Mouse (Mus musculus) midbrain, embryonic 13.5 days (tissue): ENCODE measurements around the gene 1600014C23Rik. TPM values are rescaled to one million over a fixed set of nuclear protein-coding genes. Genes with fewer than 3 reads are reported as not detected.

Experiments used
- ATAC-seq: fragments of 200-750 bp; cut with Nextera tagmentation; 2 replicates; pipeline ENCODE4 v1.8.0; 2017; ENCODE audit warnings: mild to moderate bottlenecking, moderate TSS enrichment, moderate library complexity
- H3K27ac ChIP-seq: fragments of 300-500 bp; sonication (generic); 2 replicates; pipeline ENCODE4 v1.5.1; 2015; ENCODE audit warnings: inconsistent platforms, mild to moderate bottlenecking, moderate library complexity
- H3K27me3 ChIP-seq: fragments of 300-500 bp; sonication (generic); 2 replicates; pipeline ENCODE4 v1.6.1; 2015; ENCODE audit warnings: mild to moderate bottlenecking, inconsistent platforms
- H3K36me3 ChIP-seq: fragments of 300-500 bp; sonication (generic); 2 replicates; pipeline ENCODE4 v1.6.1; 2015; ENCODE audit warnings: mild to moderate bottlenecking, inconsistent platforms
- H3K4me1 ChIP-seq: fragments of 300-500 bp; sonication (generic); replicated peaks from 2 replicates; pipeline ENCODE4 v1.6.1; 2015; ENCODE audit warnings: inconsistent platforms
- H3K4me2 ChIP-seq: fragments of 300-500 bp; sonication (generic); replicated peaks from 2 replicates; pipeline ENCODE4 v1.6.1; 2015; ENCODE audit warnings: moderate library complexity, mild to moderate bottlenecking, inconsistent platforms
- H3K4me3 ChIP-seq: fragments of 300-500 bp; sonication (generic); replicated peaks from 2 replicates; pipeline ENCODE4 v1.5.1; 2015; ENCODE audit warnings: mild to moderate bottlenecking, inconsistent platforms
- H3K9ac ChIP-seq: fragments of 300-500 bp; sonication (generic); replicated peaks from 2 replicates; pipeline ENCODE4 v1.6.1; 2015; ENCODE audit warnings: mild to moderate bottlenecking, inconsistent platforms
- H3K9me3 ChIP-seq: fragments of 300-500 bp; sonication (generic); 2 replicates; pipeline ENCODE4 v1.6.1; 2016; ENCODE audit warnings: mild to moderate bottlenecking, inconsistent platforms
- WGBS: fragments of 180-500 bp; shearing (Covaris S2); methylation state at CpG from one replicate; pipeline ENCODE4 v1.1.7; 2015; 5-methylcytosine and 5-hydroxymethylcytosine counted together
- polyA plus RNA-seq: library from polyadenylated mRNA; unstranded; fragments of >200 nt; fragmentation: Nextera tagmentation; extraction: Ambion mirVana; gene quantifications from 2 replicates; pipeline ENCODE4 v1.2.1, GENCODE M21; 2015

The 1600014C23Rik gene
- polyA plus RNA-seq = not detected in 2 replicates

DNA sequence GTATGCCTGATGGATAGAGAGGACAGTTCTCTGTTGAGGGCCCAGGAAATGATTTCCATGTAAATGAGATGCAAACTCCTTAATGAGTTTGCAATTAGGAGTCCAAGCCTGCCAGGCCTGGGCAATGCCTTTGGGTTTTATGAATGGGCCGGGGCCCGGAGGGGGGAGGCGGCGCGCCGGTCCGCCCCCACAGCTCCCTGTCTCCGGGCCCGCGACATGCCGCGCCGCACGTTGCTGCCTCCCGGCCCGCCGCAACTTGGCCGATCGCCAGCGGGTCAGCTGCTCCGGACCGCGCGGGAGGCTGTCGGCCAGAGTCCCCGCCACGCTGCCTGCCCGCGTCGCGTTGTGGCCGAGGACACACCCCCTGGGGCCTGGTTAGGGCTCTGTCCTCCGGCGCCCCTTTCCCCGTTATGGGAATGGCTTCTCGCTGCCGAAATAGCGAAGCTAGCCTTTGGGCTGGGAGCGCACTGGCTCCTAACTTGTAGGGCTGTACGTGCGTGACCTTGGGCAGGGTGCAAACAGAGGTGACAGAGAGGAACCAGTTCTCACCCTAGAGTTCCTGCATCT is at the start of gene 1600014C23Rik:
Gene 1600014C23Rik (minus strand): TSS at position 110 of the 567 bp plus-strand sequence.
- ATAC-seq = peak; percentile 32
- peaks cover 18% of the 10 kb centered on the region for H3K27me3 ChIP-seq
- no peaks in the 10 kb centered on the region for H3K36me3 ChIP-seq
- H3K4me3 ChIP-seq = peak within 1 kb of the TSS; percentile 36
- H3K27ac ChIP-seq = peak within 1 kb of the TSS; percentile 63
- WGBS = under 1% methylated on average over 40 of the region's 41 CpGs
- no peaks in the 10 kb centered on the region for H3K9me3 ChIP-seq
- peak within 1 kb of the TSS; percentile 63 for H3K9ac ChIP-seq
- H3K4me1 ChIP-seq = peaks cover 40% of the 10 kb centered on the region
- H3K4me2 ChIP-seq = peak within 1 kb of the TSS; percentile 61

DNA sequence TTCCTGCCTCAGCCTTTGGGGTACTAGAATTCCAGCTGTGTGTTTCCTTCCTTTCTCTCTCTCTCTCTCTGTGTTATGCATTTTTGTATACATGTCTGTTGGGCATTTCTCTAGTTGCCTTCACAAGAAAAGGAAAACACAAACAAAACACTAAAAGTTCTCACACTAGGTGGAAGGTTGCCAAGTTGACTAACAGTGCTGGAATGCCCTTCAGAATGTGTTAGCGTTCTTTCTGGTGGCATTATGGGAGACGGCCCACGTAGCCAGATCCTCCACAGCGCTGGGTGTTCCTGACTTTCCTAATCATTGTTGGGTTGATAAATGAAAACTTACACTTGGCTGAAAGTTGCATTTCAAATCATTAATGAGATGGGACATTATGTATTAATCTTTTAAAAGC is 44.8 kb upstream of the 1600014C23Rik start:
- no peaks in the 10 kb centered on the region for H3K27me3 ChIP-seq
- H3K4me2 ChIP-seq = no peak overlapping the region
- H3K9me3 ChIP-seq = no peaks in the 10 kb centered on the region
- H3K9ac ChIP-seq = no peak overlapping the region
- 89% methylated on average over 4 of the region's 4 CpGs for WGBS
- H3K27ac ChIP-seq = no peak overlapping the region
- H3K36me3 ChIP-seq = no peaks in the 10 kb centered on the region
- H3K4me3 ChIP-seq = no peak overlapping the region
- ATAC-seq = no peak
- H3K4me1 ChIP-seq = no peaks in the 10 kb centered on the region

DNA sequence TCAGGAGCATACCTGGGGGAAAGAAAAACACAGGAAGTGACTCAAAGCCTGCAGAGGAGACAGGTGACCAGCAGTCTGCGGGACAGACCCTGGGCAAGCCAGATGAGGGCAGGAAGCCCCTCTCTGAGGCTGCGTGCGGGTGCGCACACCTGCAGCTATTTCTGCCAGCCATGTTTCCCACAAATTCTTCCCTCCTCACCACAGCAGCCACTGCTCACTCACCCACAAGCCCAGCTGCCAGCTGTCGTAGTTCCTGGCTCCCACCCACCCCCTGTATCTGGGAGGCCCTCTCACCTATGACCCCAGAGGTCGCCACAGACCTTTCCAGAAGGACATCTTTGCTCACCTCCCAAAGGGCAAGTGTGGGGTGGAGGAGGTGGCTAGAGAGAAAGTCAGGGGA is 43.8 kb upstream of the 1600014C23Rik start:
- no peaks in the 10 kb centered on the region for H3K4me1 ChIP-seq
- no peak overlapping the region for H3K4me3 ChIP-seq
- WGBS = 76% methylated on average over 6 of the region's 6 CpGs
- no peak overlapping the region for H3K4me2 ChIP-seq
- H3K27me3 ChIP-seq = no peaks in the 10 kb centered on the region
- H3K27ac ChIP-seq = no peak overlapping the region
- no peaks in the 10 kb centered on the region for H3K36me3 ChIP-seq
- H3K9ac ChIP-seq = no peak overlapping the region
- ATAC-seq = no peak
- H3K9me3 ChIP-seq = no peaks in the 10 kb centered on the region

DNA sequence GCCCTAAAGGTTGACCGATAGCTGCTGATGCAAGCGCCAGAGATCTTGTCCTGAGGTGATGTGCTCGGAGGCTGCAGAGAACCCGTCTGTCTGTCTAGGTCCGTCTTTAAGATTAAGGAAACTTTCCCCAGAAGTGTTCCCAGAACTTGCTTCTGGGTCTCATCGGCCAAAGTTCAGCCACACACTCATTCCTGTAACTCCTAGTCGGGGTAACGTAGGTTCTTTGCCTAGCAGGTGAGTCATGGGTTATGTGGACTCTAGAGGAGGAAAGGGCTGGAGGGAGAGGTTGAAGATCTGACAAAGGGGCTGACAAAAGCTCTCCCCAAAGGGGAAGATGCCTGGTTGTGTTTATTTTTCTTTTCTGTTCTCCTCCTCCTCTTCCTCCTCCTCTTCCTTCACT is 42.5 kb upstream of the 1600014C23Rik start:
- Histone ChIP-seq H3K27me3 (no peaks in the 10 kb centered on the region), H3K9me3 (no peaks in the 10 kb centered on the region), H3K27ac (no peak overlapping the region), H3K36me3 (no peaks in the 10 kb centered on the region), H3K9ac (no peak overlapping the region), H3K4me3 (no peak overlapping the region), H3K4me2 (no peak overlapping the region), H3K4me1 (no peaks in the 10 kb centered on the region)
- WGBS = 93% methylated on average over 8 of the region's 8 CpGs
- ATAC-seq = no peak

DNA sequence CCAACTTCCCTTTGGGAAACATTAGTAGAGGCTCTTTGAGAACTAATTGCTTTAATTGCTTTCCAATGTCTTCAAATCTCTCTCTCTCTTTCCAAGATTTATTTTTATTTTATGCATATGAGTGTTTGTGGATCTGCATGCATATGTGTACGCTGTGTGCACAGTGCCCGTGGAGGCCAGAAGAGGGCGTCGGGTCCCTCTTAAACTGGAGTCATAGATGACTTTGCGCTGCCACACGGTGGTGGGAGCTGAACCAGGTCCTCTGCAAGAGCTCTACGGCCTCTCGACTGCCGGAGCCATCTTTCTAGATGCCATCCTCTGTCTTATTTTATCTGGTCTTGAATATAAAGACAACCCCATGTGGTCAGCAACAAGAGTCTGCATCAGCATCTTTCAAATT is 41.8 kb upstream of the 1600014C23Rik start:
- ATAC-seq = no peak
- 92% methylated on average over 9 of the region's 9 CpGs for WGBS
- Histone ChIP-seq H3K4me3 (no peak overlapping the region), H3K9ac (no peak overlapping the region), H3K4me1 (peaks cover 4% of the 10 kb centered on the region), H3K27me3 (no peaks in the 10 kb centered on the region), H3K9me3 (no peaks in the 10 kb centered on the region), H3K27ac (no peak overlapping the region), H3K4me2 (no peak overlapping the region), H3K36me3 (no peaks in the 10 kb centered on the region)

DNA sequence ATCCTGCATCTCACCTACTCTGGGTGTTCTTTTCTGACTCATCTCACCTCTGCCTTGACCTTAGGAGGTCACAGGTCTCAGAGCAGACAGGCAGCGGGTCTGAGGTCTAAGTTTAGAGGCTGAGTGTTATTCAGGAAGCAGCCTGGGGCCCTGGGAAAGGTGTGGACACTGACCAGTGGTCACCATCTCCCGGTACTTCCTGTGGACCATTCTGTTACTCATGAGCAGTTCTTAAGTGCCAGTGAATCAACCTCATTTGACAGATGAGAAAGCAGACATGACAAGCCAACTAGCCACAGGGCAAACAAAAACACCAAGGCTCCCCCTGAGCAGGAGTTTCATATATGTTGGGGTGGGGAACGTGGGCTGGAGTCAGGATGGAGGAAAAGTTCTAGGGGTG is 38.9 kb upstream of the 1600014C23Rik start:
- Histone ChIP-seq H3K4me2 (no peak overlapping the region), H3K9ac (no peak overlapping the region), H3K36me3 (no peaks in the 10 kb centered on the region), H3K27ac (no peak overlapping the region), H3K9me3 (no peaks in the 10 kb centered on the region), H3K27me3 (peaks cover 6% of the 10 kb centered on the region; the same call in 1 of the 2 replicates), H3K4me3 (no peak overlapping the region), H3K4me1 (peaks cover 14% of the 10 kb centered on the region)
- ATAC-seq = no peak
- 78% methylated on average over 3 of the region's 3 CpGs for WGBS

DNA sequence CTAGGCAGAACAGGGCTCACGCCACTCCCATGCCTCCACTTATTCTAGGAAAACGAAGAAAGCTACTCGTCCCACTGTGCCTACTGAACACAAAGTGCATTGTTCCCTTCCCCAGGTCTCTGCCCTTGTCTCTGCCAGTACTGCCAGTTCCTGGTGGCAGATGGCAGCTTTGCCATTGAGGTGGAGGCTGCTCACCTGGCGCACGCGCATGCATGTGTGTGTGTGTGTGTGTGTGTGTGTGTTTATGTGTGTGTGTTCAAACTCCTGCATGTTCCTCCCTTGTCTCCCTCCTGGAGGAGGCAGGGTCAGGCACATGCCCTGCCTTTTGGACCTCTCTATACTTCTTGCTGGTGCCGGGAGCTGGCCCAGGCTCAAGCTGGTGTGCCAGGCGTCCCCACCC is 38.5 kb upstream of the 1600014C23Rik start:
- H3K9ac ChIP-seq = no peak overlapping the region
- H3K9me3 ChIP-seq = no peaks in the 10 kb centered on the region
- H3K4me3 ChIP-seq = no peak overlapping the region
- H3K27ac ChIP-seq = no peak overlapping the region
- ATAC-seq = no peak
- H3K4me1 ChIP-seq = peaks cover 19% of the 10 kb centered on the region
- WGBS = 84% methylated on average over 7 of the region's 8 CpGs
- no peak overlapping the region for H3K4me2 ChIP-seq
- H3K36me3 ChIP-seq = no peaks in the 10 kb centered on the region
- peaks cover 6% of the 10 kb centered on the region; the same call in 1 of the 2 replicates for H3K27me3 ChIP-seq

DNA sequence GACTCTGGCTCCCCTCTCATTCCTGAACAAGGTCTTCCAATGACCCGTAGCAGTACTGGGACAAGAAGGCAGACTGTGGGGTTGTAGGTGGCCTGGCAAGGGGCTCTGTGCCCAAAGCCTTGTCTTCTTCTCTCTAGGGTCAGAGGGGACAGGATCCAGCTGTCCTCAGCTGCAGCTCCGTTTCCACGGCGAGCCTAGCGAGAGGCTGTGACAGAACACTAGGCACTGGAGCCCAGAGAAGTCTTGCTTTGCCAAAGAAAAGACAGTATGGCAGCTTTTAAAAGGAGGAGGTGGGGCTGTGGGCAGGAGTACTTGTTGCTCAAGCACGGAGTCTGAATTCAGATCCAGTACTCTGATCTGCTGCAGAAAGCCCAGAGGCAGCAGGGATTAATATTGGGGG is 36.8 kb upstream of the 1600014C23Rik start:
- Histone ChIP-seq H3K9ac (no peak overlapping the region), H3K4me2 (no peak overlapping the region), H3K9me3 (no peaks in the 10 kb centered on the region), H3K4me3 (no peak overlapping the region), H3K4me1 (peaks cover 33% of the 10 kb centered on the region), H3K27ac (no peak overlapping the region), H3K36me3 (no peaks in the 10 kb centered on the region), H3K27me3 (peaks cover 6% of the 10 kb centered on the region; the same call in 1 of the 2 replicates)
- 32% methylated on average over 6 of the region's 6 CpGs for WGBS
- no peak for ATAC-seq

DNA sequence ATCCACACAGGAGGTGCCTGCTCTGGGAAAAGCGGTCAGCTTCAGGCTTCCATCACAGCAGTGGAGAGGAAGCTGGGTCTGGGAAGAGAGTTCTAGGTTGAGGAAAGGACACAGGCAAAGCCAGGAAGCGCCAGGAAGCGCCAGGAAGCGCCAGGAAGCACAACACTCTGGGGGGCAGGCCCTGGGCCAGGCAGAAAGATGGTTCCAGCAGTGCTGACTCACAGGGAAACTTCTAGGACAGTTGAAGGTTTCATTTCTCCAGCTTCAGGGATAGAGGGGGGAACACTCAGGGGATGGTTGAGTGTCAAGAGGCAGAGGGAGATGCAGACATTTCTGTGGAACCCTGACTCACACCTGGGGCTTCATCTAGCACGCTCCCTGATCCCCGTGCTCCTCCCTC is 36.2 kb upstream of the 1600014C23Rik start:
- ATAC-seq = no peak

DNA sequence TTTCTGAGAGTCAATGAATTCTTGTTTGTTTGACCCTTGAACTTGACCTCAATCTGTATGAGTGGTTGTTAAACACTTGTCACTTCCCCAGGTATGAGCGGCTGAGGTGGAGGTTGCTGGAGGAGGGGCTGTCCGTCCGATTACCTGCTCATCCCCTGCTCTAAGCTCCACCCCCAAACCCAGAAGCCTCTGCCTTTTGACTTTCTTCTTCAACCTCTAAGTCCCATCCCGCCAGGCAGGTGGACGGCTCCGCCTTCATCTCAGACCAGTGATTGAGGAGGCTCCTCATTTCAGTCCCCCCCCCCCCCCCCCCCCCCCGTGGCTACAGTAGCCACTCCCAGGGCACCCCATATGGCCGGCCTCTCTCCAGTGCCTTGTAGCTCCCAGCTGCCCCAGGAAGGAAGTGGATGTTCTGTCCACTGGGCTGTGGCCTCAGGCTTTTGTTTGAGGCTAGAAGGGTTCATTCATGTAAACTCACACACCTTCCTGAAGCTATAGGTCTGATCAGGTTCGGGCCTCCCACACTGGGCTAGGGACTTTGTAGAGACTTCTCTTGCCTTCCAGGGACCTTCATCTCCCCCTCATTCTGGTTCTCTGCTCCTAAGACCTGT is 34.0 kb upstream of the 1600014C23Rik start:
- WGBS = 45% methylated on average over 9 of the region's 9 CpGs
- H3K27ac ChIP-seq = no peak overlapping the region
- no peak overlapping the region for H3K9ac ChIP-seq

More for the DNA sequence above, 36.2 kb upstream of the 1600014C23Rik start:
- WGBS = 74% methylated on average over 6 of the region's 6 CpGs
- Histone ChIP-seq H3K4me2 (no peak overlapping the region), H3K9me3 (no peaks in the 10 kb centered on the region), H3K36me3 (no peaks in the 10 kb centered on the region), H3K4me3 (no peak overlapping the region), H3K9ac (no peak overlapping the region), H3K4me1 (peaks cover 33% of the 10 kb centered on the region), H3K27ac (no peak overlapping the region), H3K27me3 (peaks cover 6% of the 10 kb centered on the region; the same call in 1 of the 2 replicates)

DNA sequence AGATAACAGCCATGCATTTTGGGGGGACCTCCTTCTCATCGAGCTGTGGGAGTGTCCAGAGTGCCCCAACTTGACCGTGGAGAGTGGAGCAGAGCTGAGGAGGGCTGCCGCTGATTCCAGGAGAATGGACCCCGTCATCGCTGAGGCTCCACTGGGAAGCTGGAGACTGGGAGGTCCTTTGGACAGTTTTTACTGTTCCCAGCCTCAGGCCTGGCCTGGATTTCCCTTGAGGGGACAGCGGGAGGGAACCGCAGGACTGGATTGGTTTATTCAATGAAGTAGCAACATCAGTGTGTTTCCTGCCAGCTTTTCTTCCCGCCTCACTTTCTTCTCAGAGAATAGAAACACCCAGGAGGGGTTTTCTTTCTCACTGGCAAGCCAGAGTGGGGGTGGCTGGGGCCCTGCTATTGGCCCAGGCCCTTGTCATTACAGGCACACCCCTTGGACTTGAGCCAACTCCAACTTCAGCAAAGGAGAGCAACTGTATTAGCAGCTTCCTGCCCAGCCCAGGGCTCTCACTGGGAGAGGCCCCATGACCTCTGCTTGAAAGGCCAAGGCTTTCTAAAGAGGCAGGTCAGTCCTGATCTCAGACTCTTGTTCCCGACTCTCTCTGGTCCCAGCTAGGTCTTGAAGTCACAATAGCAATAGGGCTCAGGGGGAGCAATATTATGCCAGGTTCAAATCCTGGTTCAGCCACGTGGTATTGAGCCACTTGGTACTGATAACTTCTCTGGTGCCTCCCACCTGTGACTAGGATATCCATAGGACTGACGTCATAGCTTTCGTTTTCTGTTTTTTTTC is 33.3 kb upstream of the 1600014C23Rik start:
- WGBS = 9% methylated on average over 12 of the region's 12 CpGs
- Histone ChIP-seq H3K4me2 (peak overlapping the region; percentile 19), H3K4me3 (no peak overlapping the region), H3K27ac (peak overlapping the region; percentile 80), H3K9ac (0 out of 2 replicates have a peak overlapping the region, but pooled peaks have one; percentile 10), H3K4me1 (peaks cover 33% of the 10 kb centered on the region), H3K36me3 (no peaks in the 10 kb centered on the region), H3K9me3 (no peaks in the 10 kb centered on the region), H3K27me3 (peaks cover 6% of the 10 kb centered on the region; the same call in 1 of the 2 replicates)
- peak; percentile 93 for ATAC-seq

More for the DNA sequence above, 34.0 kb upstream of the 1600014C23Rik start:
- H3K4me3 ChIP-seq = no peak overlapping the region
- no peak for ATAC-seq
- peaks cover 6% of the 10 kb centered on the region; the same call in 1 of the 2 replicates for H3K27me3 ChIP-seq
- H3K4me2 ChIP-seq = no peak overlapping the region
- peaks cover 33% of the 10 kb centered on the region for H3K4me1 ChIP-seq
- H3K9me3 ChIP-seq = no peaks in the 10 kb centered on the region
- no peaks in the 10 kb centered on the region for H3K36me3 ChIP-seq

DNA sequence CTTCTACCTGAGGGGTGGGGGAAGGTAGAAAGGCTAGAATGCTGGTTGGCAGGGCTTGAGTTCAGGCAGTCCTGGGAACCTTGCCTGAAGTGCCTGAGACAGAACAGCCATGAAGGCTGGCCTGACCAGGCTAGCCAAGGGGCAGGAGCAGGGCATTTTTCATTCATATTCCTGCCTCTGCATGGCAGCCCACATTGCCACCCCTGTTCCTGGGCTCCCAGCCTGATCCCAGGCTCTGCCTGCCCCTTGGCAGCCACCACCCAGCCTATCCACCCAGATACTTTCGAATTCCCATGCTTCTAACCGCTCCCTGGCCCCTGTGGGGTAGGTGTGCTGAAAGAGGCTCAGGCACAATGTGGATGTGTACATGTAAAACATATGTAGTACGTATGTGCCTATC is 32.3 kb upstream of the 1600014C23Rik start:
- WGBS = 94% methylated on average over 3 of the region's 3 CpGs
- ATAC-seq = no peak

More for the DNA sequence above, 32.3 kb upstream of the 1600014C23Rik start:
- Histone ChIP-seq H3K9me3 (no peaks in the 10 kb centered on the region), H3K4me3 (no peak overlapping the region), H3K36me3 (no peaks in the 10 kb centered on the region), H3K4me2 (no peak overlapping the region), H3K27me3 (peaks cover 6% of the 10 kb centered on the region; the same call in 1 of the 2 replicates), H3K4me1 (peaks cover 38% of the 10 kb centered on the region), H3K9ac (no peak overlapping the region), H3K27ac (0 out of 2 replicates have a peak overlapping the region, but pooled peaks have one; percentile 80)
